Mouse (Mus musculus) skeletal muscle tissue, adult 2 months (tissue): ENCODE measurements around the gene Cpne9.

Source experiments
- DNase-seq: peaks from one replicate; pipeline ENCODE4 v3.0.0-alpha.2; 2012; ENCODE audit warnings: low read depth, low spot score

Gene Cpne9

DNA sequence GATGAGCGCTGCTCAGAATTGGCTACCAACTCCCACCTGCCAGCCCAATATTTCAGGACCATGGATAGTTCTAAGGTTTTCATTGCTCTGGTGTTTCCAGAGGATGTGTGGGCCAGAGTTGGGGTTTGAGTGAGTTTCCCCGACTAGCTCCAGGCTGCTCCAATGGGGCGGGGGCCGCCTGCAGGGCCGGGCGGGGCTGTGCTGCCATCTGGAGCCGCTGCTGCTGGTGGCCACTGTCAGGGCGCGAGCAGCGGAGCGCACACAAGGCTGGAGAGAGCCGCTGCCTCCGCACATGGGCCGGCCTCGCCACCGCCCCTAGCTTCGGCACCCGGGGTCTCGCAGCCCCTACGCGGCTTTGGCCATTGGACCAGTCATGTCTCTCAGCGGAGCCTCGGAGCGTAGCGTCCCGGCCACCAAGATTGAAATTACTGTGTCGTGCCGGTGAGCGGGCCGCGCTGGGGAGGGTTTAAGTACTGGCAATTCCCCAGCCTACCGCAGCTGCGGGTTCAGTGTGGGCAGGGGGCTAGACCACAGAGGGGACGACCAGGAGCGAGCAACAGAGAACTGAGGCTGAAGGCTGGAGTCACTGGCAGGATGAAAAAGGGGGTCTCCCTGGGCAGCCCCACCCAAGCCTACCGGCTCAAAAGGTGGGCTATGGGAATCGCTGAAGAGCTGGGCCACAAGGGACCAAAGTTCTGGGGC lies at the start of gene Cpne9:
TSS of gene Cpne9 (plus strand) at position 207 of the 702 bp plus-strand sequence.
- no peak for DNase-seq

DNA sequence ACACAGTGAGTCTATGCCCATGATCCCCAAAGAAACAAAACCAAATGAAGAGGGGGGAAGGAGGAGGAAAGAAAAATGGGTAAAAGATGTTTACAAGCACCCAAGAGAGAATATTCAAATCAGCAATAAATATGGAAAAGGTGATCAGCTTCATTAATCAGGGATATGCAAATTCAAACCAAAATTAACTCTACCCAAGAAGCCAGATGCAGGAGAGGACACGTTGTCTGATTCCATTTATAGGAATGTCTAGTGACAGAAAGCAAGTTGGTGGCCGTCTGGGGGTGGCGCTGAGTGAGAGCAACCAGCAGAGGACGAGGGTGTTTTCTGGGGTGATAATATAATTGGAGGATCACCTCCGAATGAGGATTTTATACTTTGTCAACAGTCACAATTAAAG lies 47.0 kb upstream of the Cpne9 start:
- DNase-seq = no peak

GRCm38 (mm10) chr6:113237542-113238270 lies 44.4 kb upstream of the Cpne9 start, which contains the start of gene Mtmr14:
TSS of gene Mtmr14 (plus strand) at chr6:113237843.
- peak; percentile 96 for DNase-seq

GRCm38 (mm10) chr6:113238442-113238841 lies 43.7 kb upstream of the Cpne9 start:
- no peak for DNase-seq

DNA sequence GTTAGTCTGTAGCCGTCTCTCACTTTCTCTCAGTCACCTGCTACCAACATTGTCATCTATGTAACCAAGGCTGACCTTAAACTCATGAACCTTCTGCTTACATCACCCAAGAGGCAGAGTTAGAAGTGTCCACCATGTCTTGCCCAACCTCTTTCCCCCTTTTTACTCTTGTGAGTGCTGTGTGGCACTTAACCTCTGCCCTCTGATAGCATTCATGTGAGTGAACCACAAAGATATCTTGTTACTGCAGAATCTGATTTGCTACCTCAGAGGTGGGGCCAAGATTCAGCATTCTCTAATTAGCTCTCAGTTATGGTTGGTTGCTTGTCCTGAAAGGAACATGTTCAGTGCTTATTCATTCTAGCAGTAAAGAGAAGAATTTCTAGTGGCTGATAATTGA lies 39.4 kb upstream of the Cpne9 start:
- no peak for DNase-seq

DNA sequence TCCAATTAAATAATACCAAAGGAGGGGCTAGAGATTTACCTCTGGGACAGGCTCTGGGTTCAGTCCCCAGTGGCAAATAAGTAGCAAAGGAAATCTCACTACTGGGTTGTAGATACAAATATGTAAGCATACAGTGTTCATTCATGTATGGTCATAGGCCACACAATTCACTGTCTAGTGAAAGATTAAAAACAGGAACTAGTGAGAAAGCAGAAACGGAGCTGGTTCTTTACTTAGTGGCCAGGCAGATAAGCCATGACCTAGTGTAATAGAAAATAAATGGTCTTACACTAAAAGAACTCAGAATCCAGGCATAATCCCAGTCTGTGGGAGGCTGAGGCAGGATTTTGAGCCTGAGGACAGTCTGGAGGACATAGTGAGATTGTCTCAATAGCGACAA lies 36.5 kb upstream of the Cpne9 start:
- DNase-seq = no peak

DNA sequence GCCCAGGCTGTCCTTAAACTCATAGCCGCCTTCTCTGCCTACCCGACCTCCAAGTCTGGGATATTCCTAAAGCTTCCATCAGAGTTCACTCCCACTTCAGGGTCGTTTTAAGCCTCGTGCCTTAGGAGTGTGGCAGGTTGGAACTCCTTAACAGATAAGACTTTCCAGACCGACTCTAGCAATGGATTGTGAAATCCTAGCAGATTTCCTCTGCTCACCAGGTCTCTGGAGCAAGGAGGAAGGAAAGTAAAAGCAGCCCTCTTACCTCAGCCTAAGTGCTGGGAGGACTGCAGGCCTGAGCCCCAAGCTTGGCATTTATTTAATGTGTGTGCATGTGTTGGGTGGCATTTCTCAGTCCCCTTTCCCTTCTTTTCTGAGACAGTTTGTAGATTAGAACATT lies 31.3 kb upstream of the Cpne9 start:
- no peak for DNase-seq

DNA sequence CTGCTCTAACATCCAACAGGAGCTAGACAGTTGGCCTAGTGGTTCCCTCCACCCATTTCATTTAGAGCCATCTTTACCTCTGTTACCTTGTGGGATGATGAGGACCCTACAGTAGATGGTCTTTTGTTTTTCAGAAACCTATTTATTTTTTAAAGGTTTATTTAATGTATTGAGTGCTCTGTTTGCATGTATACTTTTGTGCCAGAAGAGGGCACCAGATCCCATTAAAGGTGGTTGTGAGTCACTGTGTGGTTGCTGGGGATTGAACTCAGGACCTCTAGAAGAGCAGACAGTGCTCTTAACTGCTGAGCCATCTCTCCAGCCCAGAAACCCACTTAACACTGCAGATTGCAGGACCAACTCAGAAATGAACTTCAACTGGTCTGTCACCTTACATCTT lies 30.2 kb upstream of the Cpne9 start:
- DNase-seq = no peak

DNA sequence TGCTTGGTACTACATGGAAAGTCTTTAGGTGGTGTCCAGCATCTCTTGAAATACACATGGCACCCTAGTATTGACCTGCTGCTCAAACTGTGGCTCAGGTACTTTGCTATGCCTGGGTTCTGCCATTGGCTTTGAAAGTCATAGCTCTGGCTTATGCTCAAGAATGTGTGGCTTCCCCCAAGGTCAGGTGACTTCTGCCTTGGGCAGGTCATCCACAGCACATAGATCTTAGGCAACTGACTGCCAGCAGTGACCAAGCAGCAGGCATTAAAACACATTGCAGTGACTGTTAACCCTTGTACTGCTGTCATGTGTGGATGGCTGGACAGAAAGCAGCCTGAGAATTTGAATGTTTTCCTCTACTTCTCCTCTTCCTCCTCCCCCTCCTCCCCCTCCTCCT lies 27.2 kb upstream of the Cpne9 start:
- no peak for DNase-seq

DNA sequence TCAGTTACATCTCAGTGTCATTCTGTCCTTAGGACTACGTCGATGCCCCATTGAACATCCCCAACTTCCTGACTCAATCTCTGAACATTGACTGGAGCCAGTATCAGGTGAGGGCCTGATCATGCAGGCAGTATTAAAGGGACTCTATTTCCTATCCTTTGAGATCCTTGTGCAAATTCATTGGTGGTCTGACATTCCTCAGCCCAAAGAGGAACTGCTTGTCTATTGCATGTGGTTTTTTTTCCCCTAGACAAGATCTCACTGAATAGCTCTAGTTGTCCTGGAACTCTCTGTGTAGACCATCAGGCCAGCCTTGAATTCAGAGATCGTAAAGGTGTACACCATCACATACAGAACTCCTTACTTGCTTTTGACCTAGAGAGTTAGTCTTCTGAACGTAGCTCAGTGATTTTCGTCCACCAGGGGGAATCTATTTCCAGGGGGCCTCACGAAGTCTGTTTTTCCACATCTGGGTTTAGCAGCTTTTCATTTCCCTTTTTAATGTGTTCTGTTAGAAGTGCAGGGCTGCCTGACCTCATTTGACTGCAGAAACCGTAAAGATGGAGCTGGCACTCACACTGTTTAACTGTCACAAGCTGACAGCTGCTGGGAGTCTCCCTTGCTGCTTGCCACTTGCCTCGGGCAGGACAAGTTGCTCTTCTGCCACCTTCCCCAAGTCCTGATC lies 20.8 kb upstream of the Cpne9 start:
- no peak for DNase-seq

GRCm38 (mm10) chr6:113263531-113263930 lies 18.6 kb upstream of the Cpne9 start:
- no peak for DNase-seq

DNA sequence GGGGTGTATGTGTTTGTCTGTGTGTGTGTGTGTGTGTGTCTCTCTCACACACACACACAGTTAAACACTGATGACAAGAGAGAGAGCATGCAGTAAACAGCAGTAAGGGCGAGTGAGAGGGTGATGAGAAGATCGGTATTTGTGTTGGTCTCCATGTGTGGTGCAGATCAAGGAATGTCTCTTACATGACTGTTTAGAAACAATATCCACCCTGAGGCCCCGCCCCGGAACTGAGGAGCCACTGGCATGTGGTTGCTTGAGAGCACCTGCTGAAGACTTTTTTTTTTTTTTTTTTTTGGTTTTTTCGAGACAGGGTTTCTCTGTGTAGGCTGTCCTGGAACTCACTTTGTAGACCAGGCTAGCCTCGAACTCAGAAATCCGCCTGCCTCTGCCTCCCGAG lies 17.7 kb upstream of the Cpne9 start:
- DNase-seq = no peak

DNA sequence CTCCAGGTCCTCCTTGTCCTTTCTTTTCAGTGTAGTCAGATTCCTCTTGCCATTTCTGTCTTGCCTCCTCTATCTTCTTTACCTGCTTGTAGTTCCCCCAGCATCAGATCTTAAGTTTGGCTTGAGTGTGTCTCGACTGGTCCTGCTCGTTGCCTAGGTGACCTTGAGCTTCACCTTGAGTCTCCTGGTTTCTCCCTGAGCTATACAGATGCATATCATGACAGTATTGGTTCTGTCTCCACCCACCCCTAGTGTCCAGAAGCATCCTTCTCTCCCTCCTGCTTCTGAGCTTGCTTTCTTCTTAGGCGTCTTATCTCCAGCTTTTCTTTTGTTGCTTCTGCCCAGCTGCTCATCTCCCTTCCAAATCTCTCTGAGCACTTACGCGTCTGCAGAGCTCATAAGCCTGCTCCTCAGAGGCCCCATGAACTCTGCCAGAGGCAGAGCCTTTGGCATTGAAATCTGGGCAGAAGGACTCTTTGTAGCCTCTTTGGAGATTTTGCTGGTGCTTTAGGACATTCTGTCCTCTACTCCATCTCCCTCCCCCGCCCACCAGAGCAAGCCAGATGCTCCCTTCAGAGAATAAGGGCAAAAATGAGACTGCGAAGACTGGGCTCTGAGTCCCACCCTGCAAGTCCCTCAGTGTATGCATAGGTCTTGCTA lies 15.0 kb upstream of the Cpne9 start:
- DNase-seq = no peak

GRCm38 (mm10) chr6:113267988-113268387 lies 14.1 kb upstream of the Cpne9 start:
- no peak for DNase-seq

DNA sequence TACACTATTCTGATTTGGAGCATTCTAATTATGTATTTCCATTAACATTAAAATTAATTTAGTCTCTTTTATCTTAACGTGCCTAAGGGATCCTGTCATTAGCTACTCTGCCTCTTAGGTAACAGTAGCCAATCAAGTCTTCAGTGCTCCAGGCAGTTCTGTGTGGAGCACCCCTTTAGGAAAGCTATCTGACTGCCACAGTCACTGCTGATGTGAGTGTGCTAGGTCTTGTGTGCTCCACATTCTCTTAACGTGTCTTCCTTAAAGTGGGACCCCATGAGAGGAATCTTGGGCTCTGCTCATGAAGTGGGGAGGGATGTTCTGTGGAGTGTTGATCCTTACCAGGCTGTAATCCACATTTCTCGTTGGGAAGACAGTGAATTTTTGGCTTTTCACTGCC lies 9.7 kb upstream of the Cpne9 start:
- DNase-seq = no peak

GRCm38 (mm10) chr6:113276846-113277245 lies 5.3 kb upstream of the Cpne9 start:
- no peak for DNase-seq

DNA sequence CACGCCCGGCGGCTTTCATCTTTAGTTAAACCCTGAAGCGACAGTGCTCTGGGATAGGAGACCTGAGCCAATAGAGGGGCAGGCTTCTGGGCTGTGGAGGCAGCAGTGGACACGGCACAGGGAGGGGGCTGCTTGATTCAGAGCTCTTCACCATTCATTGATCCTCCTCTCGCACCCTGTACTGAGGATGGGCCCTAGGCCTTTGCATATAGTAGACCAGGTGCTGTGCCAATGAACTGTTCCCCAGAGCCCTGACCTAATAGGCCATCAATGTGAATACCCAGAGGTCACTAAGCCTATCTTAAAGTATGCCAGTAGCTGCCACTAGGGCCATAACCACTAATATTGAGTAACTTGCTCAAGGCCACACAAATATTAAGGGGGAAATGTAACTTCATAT lies 431 bp upstream of the Cpne9 start:
- DNase-seq = no peak

DNA sequence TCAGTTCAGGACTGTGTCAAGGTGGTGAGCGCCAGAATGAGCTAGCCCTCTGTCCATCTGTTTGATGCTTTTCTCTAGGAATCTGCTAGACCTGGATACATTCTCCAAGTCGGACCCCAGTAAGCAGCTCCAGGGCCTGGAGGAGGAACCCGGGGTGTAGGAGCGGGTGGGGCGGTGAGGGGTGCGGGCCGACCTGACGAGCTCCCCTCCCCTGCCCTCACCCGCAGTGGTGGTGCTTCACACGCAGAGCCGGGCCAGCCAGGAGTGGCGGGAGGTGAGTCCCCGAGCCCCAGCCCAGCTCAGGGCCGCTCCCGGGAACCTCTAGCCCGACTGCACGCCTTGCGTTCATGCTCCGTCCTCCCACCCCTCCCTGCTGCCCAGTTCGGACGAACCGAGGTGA lies 862 bp downstream of the Cpne9 start:
- no peak for DNase-seq

DNA sequence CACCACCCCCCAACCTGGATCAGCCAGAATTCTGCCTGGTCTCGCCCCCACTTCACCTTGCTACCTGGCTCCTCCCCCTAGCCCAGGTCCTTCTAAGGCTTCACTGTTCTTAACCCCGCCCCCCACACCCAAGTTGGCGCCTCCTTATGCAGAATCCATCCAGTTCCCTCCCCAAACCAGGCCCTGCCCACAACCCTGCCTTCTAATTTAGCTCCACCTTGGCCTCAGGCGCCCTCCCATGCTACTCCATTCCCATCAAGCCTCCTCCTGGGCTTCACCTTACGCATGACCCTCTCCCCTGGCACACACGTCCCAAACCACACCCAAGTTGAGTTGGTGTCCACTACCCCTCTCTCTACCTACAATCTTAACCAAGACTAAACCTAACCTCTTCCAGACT lies 1.4 kb downstream of the Cpne9 start:
- DNase-seq = no peak

GRCm38 (mm10) chr6:113284931-113285330 lies 2.8 kb downstream of the Cpne9 start:
- DNase-seq = no peak

GRCm38 (mm10) chr6:113286316-113286715 lies 4.2 kb downstream of the Cpne9 start:
- DNase-seq = no peak

DNA sequence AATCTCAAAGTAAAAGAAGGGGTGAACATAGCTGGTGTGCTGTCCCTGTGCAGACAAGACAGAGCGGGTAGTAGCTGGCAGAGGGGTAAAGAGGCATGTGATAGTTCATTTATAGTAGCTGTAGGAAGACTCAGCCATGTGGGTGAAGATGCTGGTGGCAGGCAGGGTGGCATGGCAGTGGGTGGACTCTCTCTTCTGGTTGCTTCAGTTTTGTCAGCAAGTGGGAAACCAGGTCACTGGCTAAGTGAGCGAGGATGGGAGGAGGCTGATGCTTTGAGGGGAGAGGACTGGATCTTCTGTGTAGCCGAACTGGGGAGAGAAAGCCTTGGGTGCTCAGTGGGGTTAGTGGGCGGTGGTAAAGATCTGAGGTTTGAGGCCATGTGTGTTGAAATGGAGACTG lies 5.1 kb downstream of the Cpne9 start:
- no peak for DNase-seq
